Mouse (Mus musculus) kidney, adult 11 months (tissue): ENCODE measurements around the gene Abhd5.
A peak's percentile ranks its signal among the peaks of the same experiment; 100 is the strongest.

ENCODE experiments used
- DNase-seq: peaks from one replicate; pipeline ENCODE4 v3.0.0; 2022

Abhd5 gene

DNA sequence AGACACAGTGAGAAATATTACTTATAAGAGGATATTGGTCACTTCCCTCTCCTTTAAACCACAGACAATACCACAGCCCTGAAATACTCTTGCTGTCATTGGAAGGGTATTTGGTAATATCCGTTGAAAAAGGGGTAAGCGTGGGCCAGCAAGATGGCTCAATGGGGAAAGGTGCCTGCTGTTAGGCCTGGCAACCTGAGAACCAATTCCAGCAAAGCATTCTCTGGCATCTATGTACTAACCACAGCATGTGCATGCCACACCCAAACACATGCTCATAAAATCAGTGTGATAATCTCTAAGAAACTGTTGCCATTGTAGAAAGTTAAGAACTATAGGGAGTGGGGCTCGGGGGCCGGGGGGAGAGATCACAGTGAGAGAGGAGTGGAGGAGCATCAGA, 2.1 kb upstream of the Abhd5 start:
- no peak for DNase-seq

GRCm38 (mm10) chr9:122350396-122351130, 845 bp upstream of the Abhd5 start:
- DNase-seq: peak; percentile 6

DNA sequence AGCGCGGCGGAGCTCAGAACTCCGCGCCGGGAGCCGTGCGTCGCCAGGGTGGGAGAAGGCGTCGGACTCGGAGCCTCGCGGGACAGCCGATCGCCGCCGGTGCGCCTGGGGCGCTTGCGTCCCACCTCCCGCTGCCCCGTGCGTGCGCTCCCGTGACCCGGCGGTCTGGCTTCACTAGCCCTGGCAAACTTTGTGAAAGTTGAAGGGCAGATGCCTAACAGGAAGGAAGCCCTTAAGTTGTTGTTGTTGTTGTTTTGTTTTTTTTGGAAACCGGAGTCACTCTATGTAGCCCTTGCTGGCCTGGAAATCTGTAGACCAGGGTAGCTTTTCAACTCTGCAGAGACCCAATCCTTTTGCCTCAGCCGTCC, 601 bp downstream of the Abhd5 start:
- DNase-seq: no peak

DNA sequence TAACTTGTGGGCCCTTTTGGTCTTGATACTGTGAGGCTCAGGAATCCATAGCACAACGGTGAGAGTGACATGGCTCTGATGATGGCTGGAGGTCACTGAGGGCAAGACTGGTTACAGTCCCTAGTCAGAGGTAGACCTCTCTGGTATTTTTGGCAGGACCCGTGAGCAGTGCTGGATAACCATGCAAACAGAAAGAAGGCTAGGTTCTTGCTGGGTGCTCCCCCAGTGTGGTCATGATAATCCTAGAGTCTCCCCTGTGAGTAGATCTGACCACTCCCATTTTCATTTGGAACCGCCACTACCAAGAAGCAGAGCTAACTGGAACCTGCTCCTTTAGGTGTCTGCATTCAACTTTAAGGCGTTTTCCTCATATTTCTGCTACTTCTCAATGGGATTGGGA, 1.5 kb downstream of the Abhd5 start:
- DNase-seq: peak; percentile 5

- no peak for DNase-seq
These were observed 2.8 kb downstream of the Abhd5 start for GRCm38 (mm10) chr9:122354240-122354639.

DNA sequence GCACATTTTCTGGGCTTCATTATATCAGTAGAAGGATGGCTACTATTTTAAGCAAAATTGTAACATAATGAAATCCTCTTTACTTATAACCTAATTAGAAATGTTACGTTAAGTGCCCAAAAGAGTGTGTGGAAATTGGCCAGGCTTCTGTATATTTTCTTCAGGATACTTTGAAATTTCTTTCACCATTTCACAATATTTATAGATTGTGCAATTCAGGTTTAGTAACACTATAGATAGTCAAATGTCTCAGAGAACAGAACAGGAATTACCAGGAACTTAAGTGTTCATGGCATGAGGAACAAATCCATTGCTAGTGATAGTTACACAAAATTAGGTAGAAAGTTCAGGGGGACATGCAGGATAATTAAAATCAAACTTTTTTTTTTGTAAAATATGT, 5.7 kb downstream of the Abhd5 start:
- no peak for DNase-seq

DNA sequence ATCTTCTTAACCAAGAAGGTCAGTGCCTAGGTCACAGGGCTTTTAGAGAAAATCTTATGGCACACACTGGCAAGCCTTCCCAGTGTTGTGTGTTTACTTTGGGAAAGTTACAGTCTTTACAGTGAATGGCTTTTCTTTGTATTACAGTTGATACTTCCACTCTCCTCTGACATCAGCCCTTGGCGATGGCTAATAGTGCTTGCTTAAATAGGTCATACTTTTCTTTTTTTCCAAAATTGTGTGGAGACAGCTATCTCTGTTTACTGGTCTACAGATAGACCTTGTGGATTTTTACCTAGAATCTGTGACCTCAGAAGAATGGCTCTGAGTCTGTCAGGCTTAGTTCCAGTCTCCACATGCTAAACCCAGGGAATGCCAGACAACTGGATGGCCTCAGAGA, 6.2 kb downstream of the Abhd5 start:
- DNase-seq: no peak

- no peak for DNase-seq
These were observed 12.8 kb downstream of the Abhd5 start for GRCm38 (mm10) chr9:122364171-122364570.

DNA sequence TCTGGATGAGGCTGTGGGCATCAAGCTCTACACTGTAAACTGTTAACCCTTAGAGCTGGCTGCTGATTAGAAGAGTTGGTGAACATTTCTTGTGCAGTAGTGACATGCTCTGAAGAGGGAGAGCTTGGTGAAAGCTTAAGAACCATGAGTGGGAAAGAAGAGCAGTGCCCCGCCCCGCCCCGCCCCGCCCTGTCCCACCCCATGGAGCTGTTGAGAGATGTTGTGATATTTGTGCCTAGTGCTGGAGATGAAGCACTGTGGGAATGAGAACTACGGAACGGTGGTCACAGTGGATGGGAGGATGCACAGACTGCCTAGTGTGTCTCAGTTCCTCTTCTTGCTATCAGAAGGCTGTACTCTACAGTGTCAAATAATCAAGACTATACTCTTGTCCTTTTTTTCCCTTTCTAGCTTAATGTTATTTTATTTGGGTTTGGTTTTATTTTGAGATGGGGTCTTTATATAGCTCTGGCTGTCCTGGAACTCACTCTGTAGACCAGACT, 18.9 kb downstream of the Abhd5 start:
- no peak for DNase-seq

- no peak for DNase-seq
These were observed 21.1 kb downstream of the Abhd5 start for GRCm38 (mm10) chr9:122372506-122372905.

- DNase-seq: no peak
These were observed 21.6 kb downstream of the Abhd5 start for GRCm38 (mm10) chr9:122372991-122373390.

DNA sequence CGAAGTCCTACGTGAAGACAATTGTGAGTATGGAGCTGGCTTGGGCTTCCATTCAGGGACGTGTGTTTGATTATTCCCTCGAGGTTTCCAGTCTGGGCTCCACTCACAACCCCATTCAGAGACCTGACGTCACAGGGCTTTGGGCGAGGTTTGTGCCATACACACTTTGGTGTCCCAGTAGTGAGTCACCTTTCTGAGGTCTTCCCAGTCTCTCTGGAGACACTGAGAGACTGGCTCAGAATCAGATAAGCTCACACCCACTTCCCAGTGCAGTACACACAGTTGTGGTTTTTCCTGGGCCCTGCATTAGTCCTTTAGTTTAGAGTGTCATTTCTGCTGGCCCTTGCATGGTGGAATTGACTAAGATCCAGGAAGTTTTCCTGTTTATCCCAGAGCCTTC, 27.6 kb downstream of the Abhd5 start:
- DNase-seq: no peak

GRCm38 (mm10) chr9:122380959-122381358, 29.6 kb downstream of the Abhd5 start:
- DNase-seq: no peak

GRCm38 (mm10) chr9:122382006-122382405, 30.6 kb downstream of the Abhd5 start:
- DNase-seq: no peak

DNA sequence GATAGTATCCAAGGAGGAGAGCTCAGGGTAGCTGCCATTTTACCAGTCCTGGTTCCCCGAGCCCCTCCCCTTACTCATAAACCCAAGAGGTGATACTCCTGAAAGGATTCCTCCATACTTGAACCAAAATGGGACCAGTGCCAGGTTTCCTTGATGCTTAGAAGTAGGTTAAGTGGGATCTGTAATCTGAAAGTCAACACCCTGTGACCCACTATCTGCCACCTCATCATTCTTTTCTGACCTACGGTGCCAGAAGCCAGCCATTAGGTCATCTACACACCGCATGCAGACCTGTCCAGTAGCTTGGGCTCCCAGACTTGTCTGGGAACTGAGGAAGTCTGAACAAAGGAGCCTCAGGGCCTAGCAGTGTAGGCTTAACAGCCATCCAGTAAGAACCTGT, 34.6 kb downstream of the Abhd5 start:
- DNase-seq: no peak

GRCm38 (mm10) chr9:122389287-122389920, 38.0 kb downstream of the Abhd5 start:
- no peak for DNase-seq

GRCm38 (mm10) chr9:122395816-122396215, 44.4 kb downstream of the Abhd5 start:
- DNase-seq: no peak

DNA sequence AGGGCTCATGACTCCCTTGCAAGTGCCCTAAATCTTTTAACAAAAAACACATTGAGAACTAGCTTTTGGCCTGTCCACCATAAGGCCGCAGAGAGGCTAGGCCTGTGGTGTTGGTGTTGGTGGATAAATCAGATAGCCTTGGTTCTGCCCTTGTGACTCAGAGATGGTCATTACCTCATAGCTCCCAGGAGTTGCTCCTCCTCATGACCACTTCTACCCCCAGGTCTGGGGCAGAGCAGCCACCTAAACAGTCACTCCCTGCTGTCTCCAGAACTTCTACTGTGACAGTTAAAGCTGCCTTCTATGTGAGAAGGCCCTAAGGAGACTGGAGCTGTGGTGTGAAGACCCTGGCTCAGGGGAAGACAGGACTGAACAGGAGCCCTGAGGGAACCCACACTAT, 45.7 kb downstream of the Abhd5 start:
- DNase-seq: no peak

DNA sequence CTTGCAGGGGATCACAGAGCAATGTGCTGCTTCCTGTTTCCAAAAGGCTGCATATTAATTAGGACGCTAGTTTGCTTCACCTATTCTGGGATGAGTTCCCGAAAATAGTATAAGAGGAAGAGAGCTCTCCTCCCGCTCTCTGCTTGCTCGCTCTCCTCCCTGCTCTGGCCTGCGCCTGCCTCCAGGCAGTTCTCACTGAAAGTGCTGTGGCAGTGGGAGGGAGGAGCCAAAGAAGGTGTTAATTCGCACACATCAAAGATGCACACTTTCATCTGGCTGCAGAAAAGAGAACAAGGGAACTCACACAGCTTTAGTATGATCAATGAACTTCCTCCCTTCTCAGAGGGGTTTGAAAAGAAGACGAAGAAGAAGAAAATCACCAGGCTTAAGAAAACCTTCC, 47.3 kb downstream of the Abhd5 start:
- DNase-seq: no peak

- no peak for DNase-seq
These were observed 49.8 kb downstream of the Abhd5 start for GRCm38 (mm10) chr9:122401239-122401638.

DNA sequence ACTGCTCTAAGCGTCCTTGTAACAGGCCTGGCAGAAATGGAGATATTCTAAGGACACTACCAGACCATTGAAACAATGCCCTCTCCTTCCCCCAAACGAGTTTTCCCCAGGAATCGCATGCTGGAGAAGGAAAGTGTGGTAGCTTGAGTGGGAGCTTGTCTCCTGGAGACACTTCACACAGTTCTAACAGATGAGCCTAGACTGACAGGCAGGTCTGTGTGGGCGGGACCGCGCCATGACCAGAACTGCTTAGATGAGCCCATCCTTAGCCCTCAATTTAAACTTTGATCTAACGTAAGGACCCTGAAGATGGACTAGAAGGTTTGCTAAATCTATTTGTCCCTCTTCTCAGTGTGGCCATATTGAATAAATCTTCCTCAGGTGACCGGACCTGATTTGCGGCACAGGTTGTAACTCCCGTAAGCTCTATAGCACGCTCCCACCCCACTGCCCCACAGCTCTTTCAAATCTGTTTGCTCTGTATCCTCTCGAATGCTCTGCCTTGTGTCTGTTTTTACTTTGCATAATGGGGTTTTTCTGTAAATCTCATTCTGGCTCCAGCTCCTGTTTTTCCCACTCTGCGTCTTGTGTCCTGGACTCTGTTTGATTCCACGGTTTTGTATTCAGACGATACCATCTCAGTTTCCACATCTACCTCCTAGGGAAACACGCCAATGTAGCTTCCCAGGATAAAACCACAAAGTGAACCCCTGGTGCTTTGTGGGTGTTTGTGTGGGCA, 59.2 kb downstream of the Abhd5 start:
- DNase-seq: no peak

DNA sequence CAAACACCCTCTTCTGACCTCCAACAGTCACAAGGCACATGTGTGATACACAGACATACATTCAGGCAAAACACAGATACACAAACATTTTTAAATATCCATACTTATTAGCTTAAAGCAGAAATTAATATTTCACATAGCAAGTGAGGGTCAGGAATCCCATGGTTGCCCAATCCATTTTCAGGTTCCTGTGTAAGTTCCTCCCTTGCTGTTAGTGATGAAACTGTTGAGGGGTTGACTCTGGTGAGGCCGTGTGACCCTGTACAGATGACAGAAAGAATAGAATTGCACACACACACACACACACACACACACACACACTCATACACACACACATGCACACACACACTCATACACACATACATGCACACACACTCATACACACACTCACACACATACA, 63.2 kb downstream of the Abhd5 start:
- DNase-seq: no peak

- no peak for DNase-seq
These were observed 63.8 kb downstream of the Abhd5 start for GRCm38 (mm10) chr9:122415056-122415775.
